Mouse (Mus musculus) embryo, embryonic 9.5 days (tissue): ENCODE results near the gene Mast4.
A peak's percentile ranks its signal among the peaks of the same experiment; 100 is the strongest.

Source experiments
- DNase-seq: peaks from one replicate; pipeline ENCODE4 v3.0.0-alpha.2; 2017; ENCODE audit errors: extremely low spot score

The Mast4 gene

GRCm38 (mm10) chr13:102862397-102862796 lies 471.9 kb downstream of the Mast4 start:
- no peak for DNase-seq

- DNase-seq: no peak
Measured at GRCm38 (mm10) chr13:102860733-102861132, 473.6 kb downstream of the Mast4 start.

GRCm38 (mm10) chr13:102860135-102860534 lies 474.2 kb downstream of the Mast4 start:
- DNase-seq: no peak

GRCm38 (mm10) chr13:102857539-102857838 lies 476.8 kb downstream of the Mast4 start:
- DNase-seq: no peak

- no peak for DNase-seq
Measured at GRCm38 (mm10) chr13:102856821-102857538, 477.3 kb downstream of the Mast4 start.

- no peak for DNase-seq
Measured at GRCm38 (mm10) chr13:102852865-102853264, 481.4 kb downstream of the Mast4 start.

- DNase-seq: no peak
Measured at GRCm38 (mm10) chr13:102851253-102851652, 483.0 kb downstream of the Mast4 start.

GRCm38 (mm10) chr13:102850594-102850993 lies 483.7 kb downstream of the Mast4 start:
- DNase-seq: no peak

- no peak for DNase-seq
Measured at GRCm38 (mm10) chr13:102849068-102849467, 485.2 kb downstream of the Mast4 start.

- DNase-seq: no peak
Measured at GRCm38 (mm10) chr13:102846473-102846872, 487.8 kb downstream of the Mast4 start.

- no peak for DNase-seq
Measured at GRCm38 (mm10) chr13:102842715-102843114, 491.6 kb downstream of the Mast4 start.

- no peak for DNase-seq
Measured at GRCm38 (mm10) chr13:102842237-102842636, 492.1 kb downstream of the Mast4 start.

GRCm38 (mm10) chr13:102839741-102840482 lies 494.4 kb downstream of the Mast4 start:
- DNase-seq: no peak

GRCm38 (mm10) chr13:102837427-102837826 lies 496.9 kb downstream of the Mast4 start:
- DNase-seq: no peak

- no peak for DNase-seq
Measured at GRCm38 (mm10) chr13:102835336-102835735, 499.0 kb downstream of the Mast4 start.

- DNase-seq: no peak
Measured at GRCm38 (mm10) chr13:102818287-102818686, 516.0 kb downstream of the Mast4 start.

GRCm38 (mm10) chr13:102816689-102817088 lies 517.6 kb downstream of the Mast4 start:
- DNase-seq: no peak

GRCm38 (mm10) chr13:102815158-102815557 lies 519.1 kb downstream of the Mast4 start:
- no peak for DNase-seq

- DNase-seq: peak; percentile 75
Measured at GRCm38 (mm10) chr13:102811129-102811832, 523.0 kb downstream of the Mast4 start.

GRCm38 (mm10) chr13:102806652-102807051 lies 527.6 kb downstream of the Mast4 start:
- no peak for DNase-seq

- DNase-seq: no peak
Measured at GRCm38 (mm10) chr13:102805190-102805589, 529.1 kb downstream of the Mast4 start.

GRCm38 (mm10) chr13:102803206-102803605 lies 531.1 kb downstream of the Mast4 start:
- DNase-seq: no peak

- no peak for DNase-seq
Measured at GRCm38 (mm10) chr13:102792157-102792556, 542.1 kb downstream of the Mast4 start.
